Mouse (Mus musculus): ENCODE measurements around the gene Kiss1r. TPM values are rescaled to one million over a fixed set of nuclear protein-coding genes. Genes with fewer than 3 reads are reported as not detected.
A peak's percentile ranks its signal among the peaks of the same experiment; 100 is the strongest.
"Not testable (repeated sequence)": the region's sequence is repeated elsewhere in the genome, so short reads cannot be mapped to it uniquely, and the experiment has no call there.

Kiss1r gene
- polyA plus RNA-seq, 1 experiment from 2014 or later, result 0.97 TPM

DNA sequence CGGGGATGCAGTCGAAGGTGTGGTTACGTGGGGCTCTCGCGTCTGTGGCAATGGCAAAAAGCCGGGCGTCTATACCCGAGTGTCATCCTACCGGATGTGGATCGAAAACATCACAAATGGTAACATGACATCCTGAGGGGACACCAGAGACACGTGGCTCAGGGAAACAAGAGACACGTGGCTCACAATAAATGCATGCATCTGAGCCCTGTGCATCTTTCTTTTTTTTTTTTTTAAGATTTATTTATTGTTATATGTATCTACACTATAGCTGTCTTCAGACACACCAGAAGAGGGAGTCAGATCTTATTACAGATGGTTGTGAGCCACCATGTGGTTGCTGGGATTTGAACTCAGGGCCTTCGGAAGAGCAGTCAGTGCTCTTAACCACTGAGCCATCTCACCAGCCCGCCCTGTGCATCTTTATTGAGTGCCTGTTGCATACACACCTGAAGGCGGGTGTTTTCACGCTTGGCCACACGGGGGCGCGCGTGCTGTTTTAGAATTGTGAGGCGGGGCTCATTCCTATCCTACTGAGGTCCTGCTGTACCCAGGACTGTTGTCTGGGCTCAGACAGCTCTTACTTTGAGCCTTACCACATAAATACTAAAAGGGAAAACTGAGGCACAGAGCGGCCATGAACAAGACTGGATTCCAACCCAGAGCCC lies 24.2 kb upstream of the Kiss1r start:
- not testable (repeated sequence) for H3K36me3 ChIP-seq (ENCODE audit: control insufficient read depth, insufficient read depth, low read length); H3K9me3 ChIP-seq (replicated peaks; ENCODE audit: control insufficient read depth, low read length); H3K4me1 ChIP-seq (ENCODE audit: control insufficient read depth, insufficient read depth, low read length); H3K9ac ChIP-seq (ENCODE audit: low read length); H3K27me3 ChIP-seq (ENCODE audit: control insufficient read depth, insufficient read depth, low read length); H3K27ac ChIP-seq (ENCODE audit: low read length); H3K4me2 ChIP-seq (ENCODE audit: low read depth, low read length); H3K4me3 ChIP-seq (replicated peaks; ENCODE audit: low read length)
- ATAC-seq (ENCODE audit: insufficient read depth, low FRiP score), result peak; percentile 41; the same call in 1 of the 2 replicates
- WGBS, result 44% methylated on average over 22 of the region's 22 CpGs

DNA sequence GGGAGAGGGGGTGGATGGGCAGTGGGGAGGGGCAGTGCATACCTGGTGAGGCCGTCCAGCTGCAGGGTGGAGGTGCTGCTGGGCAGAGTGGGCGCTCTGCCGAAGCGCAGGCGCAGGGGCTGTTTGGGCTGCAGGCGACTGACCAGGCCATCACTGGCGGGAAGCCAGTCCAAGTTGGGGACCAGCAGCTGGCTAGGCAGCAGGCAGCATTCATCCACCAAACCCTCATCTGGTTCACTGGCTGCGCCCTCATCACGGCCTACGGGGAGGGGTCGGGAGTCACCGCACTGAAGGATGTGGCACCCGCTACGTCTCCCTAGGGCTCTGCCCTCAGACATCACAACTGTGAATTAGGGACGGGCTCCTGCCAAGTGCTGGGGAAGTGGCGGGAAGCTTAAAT lies 20.5 kb upstream of the Kiss1r start:
- Histone ChIP-seq H3K27me3 (ENCODE audit: control insufficient read depth, insufficient read depth, low read length) (no peaks in the 10 kb centered on the region), H3K27ac (ENCODE audit: low read length) (no peak overlapping the region), H3K4me3 (replicated peaks; ENCODE audit: low read length) (no peak overlapping the region), H3K4me1 (ENCODE audit: control insufficient read depth, insufficient read depth, low read length) (no peaks in the 10 kb centered on the region), H3K4me2 (ENCODE audit: low read depth, low read length) (no peak overlapping the region), H3K9me3 (replicated peaks; ENCODE audit: control insufficient read depth, low read length) (no peaks in the 10 kb centered on the region), H3K36me3 (ENCODE audit: control insufficient read depth, insufficient read depth, low read length) (peaks cover 7% of the 10 kb centered on the region; the same call in 1 of the 2 replicates), H3K9ac (ENCODE audit: low read length) (no peak overlapping the region)
- no peak for ATAC-seq (ENCODE audit: insufficient read depth, low FRiP score)
- WGBS, result 89% methylated on average over 16 of the region's 16 CpGs

DNA sequence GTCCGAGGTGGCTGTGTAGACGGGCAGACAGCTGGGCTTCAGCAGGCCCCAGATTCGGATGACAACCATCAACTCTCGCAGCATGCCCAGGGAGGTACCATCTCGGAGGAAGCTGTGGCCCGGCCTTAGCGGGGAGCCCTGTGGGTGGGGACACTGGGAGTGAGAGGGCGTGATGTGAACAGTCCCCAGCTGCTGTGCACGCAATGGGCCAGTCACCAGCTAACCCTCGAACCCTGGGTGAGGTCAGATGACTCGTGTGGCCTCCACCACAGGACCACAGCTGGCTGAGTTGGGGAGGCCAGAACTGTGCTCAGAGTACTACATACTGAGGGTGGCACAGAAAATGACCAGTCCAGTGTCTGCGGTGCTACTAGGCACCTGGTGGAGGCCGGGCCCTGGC lies 20.0 kb upstream of the Kiss1r start:
- peaks cover 7% of the 10 kb centered on the region for H3K36me3 ChIP-seq (ENCODE audit: control insufficient read depth, insufficient read depth, low read length)
- no peaks in the 10 kb centered on the region for H3K27me3 ChIP-seq (ENCODE audit: control insufficient read depth, insufficient read depth, low read length)
- no peaks in the 10 kb centered on the region for H3K9me3 ChIP-seq (replicated peaks; ENCODE audit: control insufficient read depth, low read length)
- WGBS, result 86% methylated on average over 13 of the region's 13 CpGs
- H3K4me2 ChIP-seq (ENCODE audit: low read depth, low read length), result no peak overlapping the region
- H3K27ac ChIP-seq (ENCODE audit: low read length), result no peak overlapping the region
- no peak for ATAC-seq (ENCODE audit: insufficient read depth, low FRiP score)
- no peak overlapping the region for H3K4me3 ChIP-seq (replicated peaks; ENCODE audit: low read length)
- H3K4me1 ChIP-seq (ENCODE audit: control insufficient read depth, insufficient read depth, low read length), result no peaks in the 10 kb centered on the region
- H3K9ac ChIP-seq (ENCODE audit: low read length), result no peak overlapping the region

DNA sequence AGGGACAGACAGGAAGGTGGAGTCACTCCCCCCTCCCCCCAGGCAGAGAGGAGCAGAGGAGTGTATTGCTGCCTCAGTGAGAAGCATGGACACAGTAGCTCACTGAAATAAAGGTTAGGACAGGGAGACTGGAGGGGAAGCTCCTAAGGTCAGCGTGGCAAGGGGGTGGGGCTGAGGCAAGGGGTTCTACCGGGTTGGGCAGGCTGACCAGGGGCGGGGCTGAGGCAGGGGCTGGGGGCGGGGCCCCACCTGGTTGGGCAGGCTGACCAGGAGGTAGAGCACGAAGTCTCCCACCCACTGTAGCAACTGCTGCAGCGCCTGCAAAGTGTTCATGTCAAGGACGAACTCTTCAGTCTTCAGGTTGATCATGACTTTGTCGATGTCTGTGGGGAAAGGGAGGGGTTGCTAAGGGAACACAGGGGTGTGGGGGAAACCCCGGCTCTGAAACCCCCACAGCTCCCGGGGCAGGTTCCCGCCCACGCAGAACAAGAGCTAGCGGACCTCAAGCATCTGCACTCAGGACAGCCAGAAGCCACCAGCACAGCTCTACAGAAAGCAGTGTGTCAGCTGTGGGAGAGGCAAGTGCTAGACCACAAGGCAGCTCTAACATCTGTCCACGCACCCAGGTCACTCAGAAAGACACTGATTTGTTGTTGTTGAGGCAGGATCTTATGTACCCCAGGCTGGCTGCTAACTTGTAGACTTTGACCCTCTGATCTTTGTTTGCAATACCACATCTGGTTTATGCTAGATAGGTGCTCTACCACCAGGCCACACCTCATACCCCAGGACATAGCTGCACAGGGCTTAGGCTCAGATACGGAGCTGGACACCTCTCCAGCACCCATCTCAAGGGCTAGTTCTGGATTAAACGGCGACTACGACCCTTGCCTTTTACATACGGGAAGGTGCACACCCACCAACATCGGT lies 19.2 kb upstream of the Kiss1r start:
- Histone ChIP-seq H3K9ac (ENCODE audit: low read length) (no peak overlapping the region; the same call in 1 of the 2 replicates), H3K4me2 (ENCODE audit: low read depth, low read length) (no peak overlapping the region), H3K36me3 (ENCODE audit: control insufficient read depth, insufficient read depth, low read length) (peaks cover 10% of the 10 kb centered on the region), H3K27ac (ENCODE audit: low read length) (no peak overlapping the region), H3K4me3 (replicated peaks; ENCODE audit: low read length) (no peak overlapping the region), H3K9me3 (replicated peaks; ENCODE audit: control insufficient read depth, low read length) (no peaks in the 10 kb centered on the region), H3K4me1 (ENCODE audit: control insufficient read depth, insufficient read depth, low read length) (no peaks in the 10 kb centered on the region), H3K27me3 (ENCODE audit: control insufficient read depth, insufficient read depth, low read length) (no peaks in the 10 kb centered on the region)
- ATAC-seq (ENCODE audit: insufficient read depth, low FRiP score), result 0 out of 2 replicates have a peak, but pooled peaks have one; percentile 12
- 45% methylated on average over 20 of the region's 20 CpGs for WGBS

DNA sequence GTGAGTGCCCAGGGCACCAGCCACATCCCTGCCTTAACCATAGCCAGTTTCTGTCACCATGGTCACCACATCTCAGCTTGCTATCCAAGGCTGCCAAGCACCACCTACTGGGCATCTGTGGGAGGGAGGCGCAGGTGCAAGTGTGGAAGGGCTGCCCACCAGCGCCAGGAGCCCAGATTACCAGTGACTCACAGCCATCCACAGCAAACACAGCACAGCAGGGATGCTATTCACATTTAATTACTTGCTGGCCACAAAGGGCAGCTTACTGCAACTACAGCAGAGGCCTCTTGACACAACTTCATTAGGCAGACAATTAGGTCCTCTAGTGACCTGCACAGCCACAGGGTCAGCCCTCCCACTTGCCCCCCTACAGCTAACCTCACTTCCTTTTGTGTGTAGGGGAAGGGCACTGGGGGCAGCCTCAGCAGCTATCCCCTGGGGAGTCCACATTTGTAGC lies 15.8 kb upstream of the Kiss1r start:
- no peak overlapping the region for H3K9ac ChIP-seq (ENCODE audit: low read length)
- peaks cover 24% of the 10 kb centered on the region for H3K36me3 ChIP-seq (ENCODE audit: control insufficient read depth, insufficient read depth, low read length)
- no peak for ATAC-seq (ENCODE audit: insufficient read depth, low FRiP score)
- no peak overlapping the region for H3K4me3 ChIP-seq (replicated peaks; ENCODE audit: low read length)
- H3K4me1 ChIP-seq (ENCODE audit: control insufficient read depth, insufficient read depth, low read length), result no peaks in the 10 kb centered on the region
- 72% methylated on average over 2 of the region's 2 CpGs for WGBS
- H3K4me2 ChIP-seq (ENCODE audit: low read depth, low read length), result no peak overlapping the region
- no peaks in the 10 kb centered on the region for H3K9me3 ChIP-seq (replicated peaks; ENCODE audit: control insufficient read depth, low read length)
- no peak overlapping the region for H3K27ac ChIP-seq (ENCODE audit: low read length)
- H3K27me3 ChIP-seq (ENCODE audit: control insufficient read depth, insufficient read depth, low read length), result no peaks in the 10 kb centered on the region

DNA sequence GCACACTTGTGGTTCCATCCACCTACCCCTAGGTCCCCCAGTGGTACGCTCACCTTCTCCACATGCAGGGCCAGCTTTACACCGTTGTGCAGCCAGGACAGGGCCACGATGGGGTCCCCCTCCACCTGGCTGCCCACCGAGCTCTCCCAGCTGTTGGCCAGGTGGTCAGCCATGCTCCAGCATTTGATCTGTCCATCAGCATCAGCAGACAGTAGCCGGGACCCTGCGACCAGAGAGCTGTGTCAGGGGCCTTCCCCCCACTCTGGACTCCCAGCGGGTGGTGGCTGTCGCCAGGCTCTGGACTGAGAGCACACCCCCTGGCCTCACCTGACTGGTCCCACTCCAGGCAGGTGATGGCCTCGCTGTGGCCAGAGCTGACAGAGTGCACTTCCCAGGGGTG lies 10.1 kb upstream of the Kiss1r start:
- Histone ChIP-seq H3K27ac (ENCODE audit: low read length) (no peak overlapping the region), H3K9ac (ENCODE audit: low read length) (no peak overlapping the region), H3K4me1 (ENCODE audit: control insufficient read depth, insufficient read depth, low read length) (peaks cover 6% of the 10 kb centered on the region; the same call in 1 of the 2 replicates), H3K4me2 (ENCODE audit: low read depth, low read length) (no peak overlapping the region), H3K27me3 (ENCODE audit: control insufficient read depth, insufficient read depth, low read length) (no peaks in the 10 kb centered on the region), H3K4me3 (replicated peaks; ENCODE audit: low read length) (no peak overlapping the region), H3K9me3 (replicated peaks; ENCODE audit: control insufficient read depth, low read length) (no peaks in the 10 kb centered on the region), H3K36me3 (ENCODE audit: control insufficient read depth, insufficient read depth, low read length) (peaks cover 31% of the 10 kb centered on the region)
- ATAC-seq (ENCODE audit: insufficient read depth, low FRiP score), result no peak
- 92% methylated on average over 9 of the region's 9 CpGs for WGBS

DNA sequence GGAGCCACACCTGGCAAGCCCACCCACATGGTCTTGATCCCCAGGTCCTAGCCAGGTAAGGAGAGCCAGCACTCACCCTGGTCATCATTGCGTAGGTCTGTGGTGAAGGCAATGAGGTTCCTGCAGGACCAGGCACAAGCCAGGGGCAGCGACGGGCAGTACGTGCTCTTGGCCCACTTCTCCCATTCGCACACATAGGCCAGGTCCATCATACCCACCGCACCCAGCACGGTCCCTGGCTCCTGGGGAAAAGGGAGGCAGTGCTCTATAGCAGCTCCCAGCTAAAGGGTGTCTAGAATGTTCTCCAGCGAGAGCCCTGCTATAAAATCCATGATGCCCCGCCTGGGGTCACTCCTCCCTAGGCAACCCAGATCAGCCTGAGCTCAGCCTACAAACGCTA lies 9.4 kb upstream of the Kiss1r start:
- Histone ChIP-seq H3K4me2 (ENCODE audit: low read depth, low read length) (no peak overlapping the region), H3K4me1 (ENCODE audit: control insufficient read depth, insufficient read depth, low read length) (peaks cover 6% of the 10 kb centered on the region; the same call in 1 of the 2 replicates), H3K9ac (ENCODE audit: low read length) (no peak overlapping the region), H3K36me3 (ENCODE audit: control insufficient read depth, insufficient read depth, low read length) (peaks cover 33% of the 10 kb centered on the region), H3K27me3 (ENCODE audit: control insufficient read depth, insufficient read depth, low read length) (no peaks in the 10 kb centered on the region), H3K27ac (ENCODE audit: low read length) (no peak overlapping the region), H3K4me3 (replicated peaks; ENCODE audit: low read length) (no peak overlapping the region), H3K9me3 (replicated peaks; ENCODE audit: control insufficient read depth, low read length) (no peaks in the 10 kb centered on the region)
- no peak for ATAC-seq (ENCODE audit: insufficient read depth, low FRiP score)
- WGBS, result 91% methylated on average over 10 of the region's 10 CpGs

DNA sequence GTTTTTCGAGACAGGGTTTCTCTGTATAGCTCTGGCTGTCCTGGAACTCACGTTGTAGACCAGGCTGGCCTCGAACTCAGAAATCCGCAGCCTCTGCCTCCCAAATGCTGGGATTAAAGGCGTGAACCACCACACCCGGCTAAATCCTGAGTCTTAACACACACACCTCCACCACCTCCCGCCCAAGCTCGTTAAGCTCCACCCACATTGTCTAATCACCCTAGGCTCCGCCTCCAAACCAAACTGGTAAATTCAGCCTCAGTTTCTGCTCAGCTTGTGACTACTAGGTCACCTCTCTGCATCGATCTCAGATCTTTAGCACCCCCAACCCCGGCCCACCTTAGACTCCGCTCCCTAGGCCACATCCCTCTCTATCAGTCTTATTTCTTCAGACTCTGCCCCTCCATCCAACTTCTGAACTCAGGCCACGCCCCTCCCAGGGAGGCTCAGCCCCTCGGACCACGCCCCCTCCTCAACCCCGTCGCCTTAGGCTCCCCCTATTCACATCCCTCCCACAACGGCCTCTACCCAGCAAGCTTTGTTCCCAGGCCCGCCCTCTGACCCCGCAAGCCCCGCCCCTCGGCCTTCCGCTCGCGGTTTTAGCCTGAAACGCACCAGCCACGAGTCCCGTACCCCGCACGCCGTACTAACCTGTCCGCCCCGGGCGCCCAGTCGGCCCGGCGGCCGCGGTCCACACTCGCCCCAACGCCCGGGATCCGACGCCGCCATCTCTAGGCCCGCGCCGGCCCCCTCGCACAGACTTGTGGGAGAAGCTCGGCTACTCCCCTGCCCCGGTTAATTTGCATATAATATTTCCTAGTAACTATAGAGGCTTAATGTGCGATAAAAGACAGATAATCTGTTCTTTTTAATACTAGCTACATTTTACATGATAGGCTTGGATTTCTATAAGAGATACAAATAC lies 8.3 kb upstream of the Kiss1r start, which contains the start of gene Med16:
Gene Med16, minus strand, starts transcription at position 757 of the 925 bp plus-strand sequence.
- WGBS, result 1% methylated on average over 52 of the region's 52 CpGs
- peak within 1 kb of the TSS; percentile 53 for H3K4me2 ChIP-seq (ENCODE audit: low read depth, low read length)
- H3K27ac ChIP-seq (ENCODE audit: low read length), result peak within 1 kb of the TSS; percentile 93
- H3K27me3 ChIP-seq (ENCODE audit: control insufficient read depth, insufficient read depth, low read length), result no peaks in the 10 kb centered on the region
- H3K4me3 ChIP-seq (replicated peaks; ENCODE audit: low read length), result peak within 1 kb of the TSS; percentile 62
- peak within 1 kb of the TSS; percentile 84 for H3K9ac ChIP-seq (ENCODE audit: low read length)
- H3K36me3 ChIP-seq (ENCODE audit: control insufficient read depth, insufficient read depth, low read length), result peaks cover 30% of the 10 kb centered on the region
- peak; percentile 97 for ATAC-seq (ENCODE audit: insufficient read depth, low FRiP score)
- H3K9me3 ChIP-seq (replicated peaks; ENCODE audit: control insufficient read depth, low read length), result no peaks in the 10 kb centered on the region
- peaks cover 6% of the 10 kb centered on the region for H3K4me1 ChIP-seq (ENCODE audit: control insufficient read depth, insufficient read depth, low read length)
